Mouse (Mus musculus) spleen, adult 12 weeks (tissue): ENCODE results near the gene 6820408C15Rik.
"Not testable (repeated sequence)": the region's sequence is repeated elsewhere in the genome, so short reads cannot be mapped to it uniquely, and the experiment has no call there.

Experiments
- DNase-seq: peaks from one replicate; pipeline ENCODE4 v3.0.0; 2022; ENCODE audit warnings: low spot score

6820408C15Rik gene

GRCm38 (mm10) chr2:152411471-152411870 lies 3.9 kb upstream of the 6820408C15Rik start:
- DNase-seq: no peak

GRCm38 (mm10) chr2:152412526-152413157 lies 2.7 kb upstream of the 6820408C15Rik start:
- DNase-seq: no peak

GRCm38 (mm10) chr2:152413158-152413764 lies 2.1 kb upstream of the 6820408C15Rik start:
- DNase-seq: no peak

- peak; percentile 16 for DNase-seq
Measured at GRCm38 (mm10) chr2:152413765-152414584, 1.4 kb upstream of the 6820408C15Rik start.

- DNase-seq: peak; percentile 45
Measured at GRCm38 (mm10) chr2:152414591-152415165, 709 bp upstream of the 6820408C15Rik start, which contains the start of gene Zcchc3. Zcchc3 (minus strand) TSS chr2:152415027.

- no peak for DNase-seq
Measured at GRCm38 (mm10) chr2:152415786-152416185, 399 bp downstream of the 6820408C15Rik start.

- no peak for DNase-seq
Measured at GRCm38 (mm10) chr2:152427493-152427892, 12.1 kb downstream of the 6820408C15Rik start.

- not testable (repeated sequence) for DNase-seq
Measured at GRCm38 (mm10) chr2:152428481-152428880, 13.1 kb downstream of the 6820408C15Rik start.

- no peak for DNase-seq
Measured at GRCm38 (mm10) chr2:152436405-152436901, 21.1 kb downstream of the 6820408C15Rik start.

GRCm38 (mm10) chr2:152436983-152437860 lies 21.8 kb downstream of the 6820408C15Rik start:
- DNase-seq: peak; percentile 60

GRCm38 (mm10) chr2:152438963-152439362 lies 23.6 kb downstream of the 6820408C15Rik start:
- no peak for DNase-seq

GRCm38 (mm10) chr2:152439833-152440232 lies 24.4 kb downstream of the 6820408C15Rik start:
- no peak for DNase-seq

- no peak for DNase-seq
Measured at GRCm38 (mm10) chr2:152442322-152442721, 26.9 kb downstream of the 6820408C15Rik start.

- DNase-seq: no peak
Measured at GRCm38 (mm10) chr2:152443281-152443680, 27.9 kb downstream of the 6820408C15Rik start.

- DNase-seq: no peak
Measured at GRCm38 (mm10) chr2:152446642-152447041, 31.3 kb downstream of the 6820408C15Rik start.

- DNase-seq: no peak
Measured at GRCm38 (mm10) chr2:152447461-152447860, 32.1 kb downstream of the 6820408C15Rik start.

GRCm38 (mm10) chr2:152450241-152450640 lies 34.9 kb downstream of the 6820408C15Rik start:
- peak; percentile 11 for DNase-seq

GRCm38 (mm10) chr2:152452101-152452781 lies 36.9 kb downstream of the 6820408C15Rik start:
- no peak for DNase-seq

GRCm38 (mm10) chr2:152459241-152459640 lies 43.9 kb downstream of the 6820408C15Rik start:
- DNase-seq: no peak

GRCm38 (mm10) chr2:152464570-152465150 lies 49.3 kb downstream of the 6820408C15Rik start, which contains the start of gene Defb23:
Defb23 (minus strand) TSS chr2:152464620.
- no peak for DNase-seq
